In genomic region chr5:139803165-139803564, GRCm38 (mm10) we compare ENCODE assay signal across 13 mouse cellular contexts. TPM values are rescaled to one million over a fixed set of nuclear protein-coding genes. Genes with fewer than 3 reads are reported as not detected.
DNase-seq lines count a peak whose midpoint lies in the region; ATAC-seq lines count a peak whose summit lies in the region.
"Had no signal": no experiment of that assay in that cellular context is flagged by ENCODE, and none has a peak within 500 bp of the region (broad histone marks: within the 10 kb centered on the region; RNA-seq: fewer than 3 reads in every experiment).

No protein-coding gene starts in this region.

- no peaks in the 10 kb centered on the region for H3K27me3 ChIP-seq in heart, embryonic 13.5 days (replicated peaks)
- H3K27me3 ChIP-seq in limb, embryonic 12.5 days, result no peaks in the 10 kb centered on the region
- H3K27me3 ChIP-seq in stomach, embryonic 16.5 days (ENCODE audit: control insufficient read depth, insufficient read depth, low read length), result no peaks in the 10 kb centered on the region

- 0 out of 2 replicates have a peak overlapping the region, but pooled peaks have one; percentile 13 for H3K4me3 ChIP-seq in heart, embryonic 13.5 days
- H3K4me3 ChIP-seq in limb, embryonic 12.5 days (replicated peaks), result no peak overlapping the region
- no peak overlapping the region for H3K4me3 ChIP-seq in stomach, embryonic 16.5 days (replicated peaks; ENCODE audit: low read length)

- no peak for DNase-seq in heart, postnatal 36 days
- peak; percentile 55 to 72 for DNase-seq in spleen, postnatal 4 days (ENCODE audit: low spot score in 2 of 2)
- DNase-seq in spleen, adult 18-20 months, result no peak
- DNase-seq in retina, embryonic 14.5 days (ENCODE audit: low spot score), result no peak
- no peak for DNase-seq in thymus, postnatal 4 days

- H3K36me3 ChIP-seq in heart, embryonic 13.5 days, result peaks cover 32% of the 10 kb centered on the region
- H3K36me3 ChIP-seq in limb, embryonic 12.5 days, result peaks cover 18% of the 10 kb centered on the region
- no peaks in the 10 kb centered on the region for H3K36me3 ChIP-seq in stomach, embryonic 16.5 days (ENCODE audit: control insufficient read depth, insufficient read depth, low read length)

- intact Hi-C loops in heart, postnatal 36 days (cut with DNase I), result loop anchor here (2.0 kb wide), 1 partner anchor 24 kb away; no protein-coding TSS in a partner anchor

- no peak for ATAC-seq in heart, embryonic 13.5 days (ENCODE audit: extremely low read depth, insufficient number of reproducible peaks, low FRiP score, low TSS enrichment)
- no peak; the same call in 1 of the 2 replicates for ATAC-seq in limb, embryonic 12.5 days (ENCODE audit: insufficient number of reproducible peaks, insufficient read depth, low FRiP score, low TSS enrichment, low read depth)
- ATAC-seq in stomach, embryonic 16.5 days (ENCODE audit: insufficient read depth, low FRiP score), result no peak

- H3K4me2 ChIP-seq in heart, embryonic 13.5 days, result peak overlapping the region; percentile 54
- H3K4me2 ChIP-seq in limb, embryonic 12.5 days, result peak overlapping the region; percentile 30
- no peak overlapping the region for H3K4me2 ChIP-seq in stomach, embryonic 16.5 days (ENCODE audit: low read depth, low read length)

- WGBS in heart, embryonic 13.5 days, result 71% methylated on average over 8 of the region's 8 CpGs
- WGBS in limb, embryonic 12.5 days, result 67% methylated on average over 8 of the region's 8 CpGs
- WGBS in stomach, embryonic 16.5 days, result 78% methylated on average over 8 of the region's 8 CpGs

- H3K9ac ChIP-seq in heart, embryonic 13.5 days, result no peak overlapping the region
- no peak overlapping the region for H3K9ac ChIP-seq in limb, embryonic 12.5 days (replicated peaks)
- H3K9ac ChIP-seq in stomach, embryonic 16.5 days (ENCODE audit: low read length), result no peak overlapping the region

- H3K4me1 ChIP-seq in heart, embryonic 13.5 days, result peaks cover 63% of the 10 kb centered on the region
- peaks cover 24% of the 10 kb centered on the region for H3K4me1 ChIP-seq in limb, embryonic 12.5 days (replicated peaks)
- peaks cover 23% of the 10 kb centered on the region for H3K4me1 ChIP-seq in stomach, embryonic 16.5 days (ENCODE audit: control insufficient read depth, insufficient read depth, low read length)

- no peaks in the 10 kb centered on the region for H3K9me3 ChIP-seq in heart, embryonic 13.5 days
- no peaks in the 10 kb centered on the region for H3K9me3 ChIP-seq in limb, embryonic 12.5 days
- H3K9me3 ChIP-seq in stomach, embryonic 16.5 days (replicated peaks; ENCODE audit: control insufficient read depth, low read length), result no peaks in the 10 kb centered on the region

- peak overlapping the region; percentile 88 for H3K27ac ChIP-seq in heart, embryonic 13.5 days (replicated peaks)
- peak overlapping the region; percentile 41; the same call in 1 of the 2 replicates for H3K27ac ChIP-seq in limb, embryonic 12.5 days
- peak overlapping the region; percentile 71; the same call in 1 of the 2 replicates for H3K27ac ChIP-seq in stomach, embryonic 16.5 days (ENCODE audit: low read length)

RNA-seq across cellular contexts. Expression of gene Mafk, which starts 11.9 kb away (rescaled TPM):
- 17.6 and 21.7 TPM in 2 replicates for polyA plus RNA-seq in heart, embryonic 13.5 days (2015; fragmentation: Nextera tagmentation; extraction: Ambion mirVana)
- 10 to 100 TPM; 36.9 to 37.7 TPM for total RNA-seq in heart, postnatal 36 days (2021)
- 7.0 and 8.3 TPM in 2 replicates for polyA plus RNA-seq in limb, embryonic 12.5 days (2016; fragmentation: Nextera tagmentation; extraction: Ambion mirVana)
- 18.9 and 22.3 TPM in 2 replicates for polyA plus RNA-seq in stomach, embryonic 16.5 days (2015; fragmentation: Nextera tagmentation; extraction: Ambion mirVana)

RNA-seq across cellular contexts. Expression of gene Tmem184a, which starts 16.6 kb away (rescaled TPM):
- polyA plus RNA-seq in heart, embryonic 13.5 days (2015; fragmentation: Nextera tagmentation; extraction: Ambion mirVana), result 0.37 and 0.55 TPM in 2 replicates
- not detected for total RNA-seq in heart, postnatal 36 days (2021)
- 0.79 and 1.0 TPM in 2 replicates for polyA plus RNA-seq in limb, embryonic 12.5 days (2016; fragmentation: Nextera tagmentation; extraction: Ambion mirVana)
- polyA plus RNA-seq in stomach, embryonic 16.5 days (2015; fragmentation: Nextera tagmentation; extraction: Ambion mirVana), result 39.7 and 42.4 TPM in 2 replicates

RNA-seq across cellular contexts. Expression of gene Gm26938, which starts 23.0 kb away (rescaled TPM):
- polyA plus RNA-seq in heart, embryonic 13.5 days (2015; fragmentation: Nextera tagmentation; extraction: Ambion mirVana), result 0.31 TPM in 1 of 2 replicates, not detected in the other
- total RNA-seq in heart, postnatal 36 days (2021), result not detected
- polyA plus RNA-seq in limb, embryonic 12.5 days (2016; fragmentation: Nextera tagmentation; extraction: Ambion mirVana), result 0.51 TPM in 1 of 2 replicates, not detected in the other
- polyA plus RNA-seq in stomach, embryonic 16.5 days (2015; fragmentation: Nextera tagmentation; extraction: Ambion mirVana), result not detected in 2 replicates
- total RNA-seq: left cerebral cortex, adult 8-10 months had no signal
- polyA plus RNA-seq: embryonic facial prominence, embryonic 14.5 days; hindbrain, embryonic 11.5 days; lung, postnatal 0 days; urinary bladder, adult 2 months had no signal

RNA-seq across cellular contexts. Expression of gene Psmg3, which starts 23.5 kb away (rescaled TPM):
- 41.3 and 48.0 TPM in 2 replicates for polyA plus RNA-seq in heart, embryonic 13.5 days (2015; fragmentation: Nextera tagmentation; extraction: Ambion mirVana)
- total RNA-seq in heart, postnatal 36 days (2021), result 10 to 100 TPM in 1 of 2 experiments, 1 to 10 TPM in 1; 9.5 to 11.8 TPM
- 71.4 and 71.8 TPM in 2 replicates for polyA plus RNA-seq in limb, embryonic 12.5 days (2016; fragmentation: Nextera tagmentation; extraction: Ambion mirVana)
- 62.5 and 62.9 TPM in 2 replicates for polyA plus RNA-seq in stomach, embryonic 16.5 days (2015; fragmentation: Nextera tagmentation; extraction: Ambion mirVana)

RNA-seq across cellular contexts. Expression of gene Ints1, which starts 27.7 kb away (rescaled TPM):
- polyA plus RNA-seq in heart, embryonic 13.5 days (2015; fragmentation: Nextera tagmentation; extraction: Ambion mirVana), result 15.6 and 19.1 TPM in 2 replicates
- 10 to 100 TPM; 40.4 to 42.7 TPM for total RNA-seq in heart, postnatal 36 days (2021)
- 32.8 and 38.5 TPM in 2 replicates for polyA plus RNA-seq in limb, embryonic 12.5 days (2016; fragmentation: Nextera tagmentation; extraction: Ambion mirVana)
- 20.2 and 21.0 TPM in 2 replicates for polyA plus RNA-seq in stomach, embryonic 16.5 days (2015; fragmentation: Nextera tagmentation; extraction: Ambion mirVana)

Comparison
In these comparisons a context has a peak if more than half of its experiments do, and no peak if none do; other contexts are left out.
1. DNase-seq: peak in spleen, postnatal 4 days (2 of 2); none in heart, postnatal 36 days (0 of 2), spleen, adult 18-20 months (0 of 2), retina, embryonic 14.5 days (single experiment) and thymus, postnatal 4 days (single experiment).
2. RNA of gene Tmem184a, which starts 16.6 kb away (polyA plus RNA-seq): 39.7 to 42.4 TPM in stomach, embryonic 16.5 days; 0.79 to 1.0 TPM in limb, embryonic 12.5 days and 0.37 to 0.55 TPM in heart, embryonic 13.5 days; every median in the first group is over 10 times any median in the second.
3. Peak in every context shown above with its lines, with median percentiles within 50 percentile points of each other: H3K27ac ChIP-seq.